Mouse (Mus musculus): ENCODE measurements at regions not wholly inside any gene's neighbourhood (a gene's known extent, or its start where the extent isn't known, plus 50 kb on each side); places are given as distances from the start of the nearest gene placed in this dataset.

DNA sequence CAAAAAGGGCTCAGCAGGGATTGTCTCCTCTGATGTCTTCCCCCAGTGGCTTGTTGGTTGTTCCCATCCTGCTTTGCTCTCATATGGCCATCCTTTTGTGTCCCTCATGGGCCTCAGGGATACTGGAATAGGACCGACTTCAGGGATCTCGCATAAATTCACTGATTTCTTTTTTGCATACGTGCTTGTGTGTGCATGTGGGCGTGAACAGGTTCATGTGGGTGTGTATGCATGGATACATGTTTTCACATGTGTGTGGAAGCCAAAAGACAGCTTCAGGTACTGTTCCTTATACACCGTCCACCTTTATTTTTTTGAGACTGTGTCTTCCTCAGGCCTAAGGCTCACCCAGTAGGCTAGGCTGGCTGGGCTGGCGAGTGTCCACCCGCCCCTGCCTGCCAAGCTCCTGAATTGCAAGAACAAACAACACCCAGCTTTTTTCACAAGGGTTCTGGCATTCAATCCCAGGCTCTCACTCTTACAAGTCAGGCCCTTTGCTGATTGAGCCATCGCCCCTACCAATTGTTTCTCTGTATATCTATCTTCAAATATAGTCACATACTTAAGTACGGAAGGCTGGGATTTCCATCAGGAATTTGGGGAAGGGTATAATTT lies 127.0 kb upstream of the Hmgn3 start:
- no peak for DNase-seq

DNA sequence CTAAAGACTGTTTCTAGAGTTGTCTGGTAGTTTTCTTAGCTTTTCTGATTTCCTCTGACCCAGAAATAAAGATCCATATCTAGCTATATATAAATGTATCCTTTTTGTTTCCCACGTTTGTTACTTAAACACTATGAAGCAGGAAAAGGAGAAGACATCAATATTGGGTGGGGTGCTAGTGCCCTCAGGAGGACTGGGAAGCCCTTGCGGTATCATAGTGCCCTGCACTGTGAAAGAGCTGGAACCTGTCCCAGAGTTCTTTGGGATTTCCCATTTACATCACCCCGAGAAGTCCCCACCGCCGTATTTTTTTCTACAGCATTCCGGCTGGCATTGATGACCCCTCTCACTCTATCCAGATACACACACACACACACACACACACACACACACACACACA lies 119.3 kb upstream of the Hmgn3 start:
- no peak for DNase-seq

DNA sequence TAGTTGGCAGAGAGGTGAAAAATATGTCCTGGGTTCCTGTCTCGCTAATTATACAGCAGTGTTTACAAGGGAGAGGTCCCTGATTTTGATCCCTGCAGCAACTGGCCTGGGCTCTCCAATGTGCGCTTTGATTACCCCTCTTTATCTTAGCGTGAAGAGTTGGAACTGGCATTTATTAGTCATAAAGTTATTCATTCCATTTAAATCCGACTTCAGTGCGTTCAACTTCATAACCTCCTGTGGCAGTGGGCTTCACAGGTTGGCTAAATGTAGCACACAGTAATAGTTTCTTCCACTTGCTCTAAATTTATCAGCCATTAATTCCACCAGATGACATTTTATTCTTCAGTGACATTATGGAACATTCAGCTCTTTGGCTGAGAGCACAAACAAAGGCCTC lies 113.0 kb upstream of the Hmgn3 start:
- no peak for DNase-seq

DNA sequence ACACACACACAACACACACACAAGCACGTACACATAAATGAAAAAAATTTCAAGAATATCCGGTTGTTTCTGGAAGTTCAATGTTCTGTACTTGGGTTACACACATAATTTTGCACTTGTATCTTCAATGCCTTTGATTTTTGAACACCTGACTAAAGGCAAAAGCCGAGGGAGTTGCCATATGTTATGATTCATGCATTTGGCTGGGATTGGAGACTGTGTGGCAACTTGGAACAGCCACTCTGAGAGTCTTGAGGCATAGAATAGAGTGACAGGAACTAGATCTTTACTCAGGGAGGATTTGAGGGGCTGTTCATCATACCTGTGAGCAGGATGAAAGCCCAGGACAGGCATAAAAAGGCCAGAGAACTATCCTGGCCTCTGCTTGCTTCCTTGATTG lies 112.5 kb upstream of the Hmgn3 start:
- DNase-seq: peak; percentile 11

DNA sequence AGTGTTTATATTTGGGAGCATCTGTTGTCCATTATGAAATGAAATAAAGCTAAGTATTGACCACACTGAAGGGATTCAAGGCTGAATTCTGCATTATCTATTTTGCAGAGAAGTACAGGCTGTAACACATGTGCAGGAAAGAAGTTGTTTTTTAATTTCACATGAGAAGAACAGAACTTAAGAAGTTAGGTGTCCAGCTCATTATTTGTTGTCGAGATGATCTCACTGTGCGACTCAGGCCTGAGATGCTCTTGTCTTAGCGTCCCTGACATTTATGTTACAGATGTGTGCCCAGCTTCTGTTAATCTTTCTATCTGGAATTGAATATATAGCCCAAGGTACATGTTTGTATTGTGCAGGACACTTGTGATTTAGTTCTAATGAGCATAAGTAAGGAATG lies 112.0 kb upstream of the Hmgn3 start:
- DNase-seq: no peak

DNA sequence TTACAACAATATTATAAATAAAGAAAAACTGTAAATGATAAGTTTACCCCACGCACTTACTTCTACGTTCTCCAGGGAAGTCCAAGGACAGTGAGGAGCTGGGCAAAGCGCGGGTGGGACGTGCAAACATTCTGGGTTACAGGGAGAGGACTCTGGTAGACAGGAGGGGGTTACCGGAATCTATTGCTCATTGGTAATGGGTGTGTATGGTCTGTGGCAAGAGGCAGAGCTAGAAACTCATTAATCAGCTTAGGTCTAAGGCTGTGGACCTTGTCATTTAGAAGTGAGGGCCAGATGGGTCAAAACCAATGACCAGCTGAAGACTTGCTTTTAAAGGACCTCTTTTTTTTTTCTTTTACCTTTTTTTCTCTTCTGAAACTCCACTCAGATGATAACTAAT lies 107.9 kb upstream of the Hmgn3 start:
- DNase-seq: no peak

DNA sequence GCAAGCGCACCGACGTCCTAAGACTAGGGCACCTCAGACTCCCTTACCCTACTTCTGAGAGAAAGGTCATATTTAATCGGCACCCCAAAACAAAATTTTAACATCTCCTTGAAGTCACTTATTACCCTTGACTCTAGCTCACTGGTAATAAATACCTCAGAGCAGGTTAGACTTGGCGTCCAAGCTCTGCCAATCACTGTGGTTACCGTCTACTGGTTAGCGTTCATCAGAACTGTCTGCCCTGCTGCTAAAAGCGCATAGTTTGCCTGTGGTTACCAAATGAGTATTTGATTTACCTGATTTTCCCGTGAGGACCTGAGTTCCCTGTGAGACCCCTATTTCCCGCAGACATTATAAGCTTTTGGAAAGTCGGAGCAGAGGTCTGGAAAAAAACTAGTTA lies 107.3 kb upstream of the Hmgn3 start:
- DNase-seq: no peak

DNA sequence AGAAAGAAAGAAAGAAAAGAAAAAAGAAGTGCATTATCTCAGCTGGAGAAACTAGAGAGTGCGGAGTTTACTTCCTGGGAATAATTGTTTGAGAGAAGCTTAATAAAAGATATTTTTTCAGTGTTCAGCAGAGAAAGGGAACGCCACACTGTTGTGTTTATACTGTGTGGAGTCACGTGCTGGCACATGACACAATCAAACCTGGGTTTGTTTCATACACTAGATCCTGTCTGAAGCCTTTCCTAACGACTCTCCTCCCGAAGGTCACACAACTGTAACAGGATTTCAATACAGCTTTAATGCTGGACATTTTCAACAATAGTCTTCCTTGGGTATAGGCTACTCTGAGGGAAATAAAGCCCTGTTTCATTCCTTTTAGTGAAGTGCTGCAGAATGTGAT lies 105.3 kb upstream of the Hmgn3 start:
- no peak for DNase-seq

DNA sequence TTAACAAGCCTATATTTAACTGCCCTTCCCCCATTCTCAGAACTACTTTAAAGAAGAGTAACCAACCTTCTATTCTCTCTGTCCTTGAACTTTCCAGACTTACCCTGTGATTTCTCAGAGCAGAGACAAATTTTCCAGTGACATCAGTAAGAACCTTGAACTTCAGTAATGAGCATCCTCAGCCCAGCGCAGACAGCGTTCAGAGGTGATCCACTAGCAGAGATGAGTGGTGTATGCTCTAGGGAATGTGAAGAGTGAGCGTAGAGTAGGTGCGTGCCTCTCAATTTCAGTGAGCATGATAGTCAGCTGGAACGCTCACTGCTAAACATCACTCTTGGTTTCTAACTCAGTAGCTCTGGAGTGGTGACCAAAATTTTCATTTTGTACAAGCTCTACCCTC lies 103.4 kb upstream of the Hmgn3 start:
- no peak for DNase-seq

DNA sequence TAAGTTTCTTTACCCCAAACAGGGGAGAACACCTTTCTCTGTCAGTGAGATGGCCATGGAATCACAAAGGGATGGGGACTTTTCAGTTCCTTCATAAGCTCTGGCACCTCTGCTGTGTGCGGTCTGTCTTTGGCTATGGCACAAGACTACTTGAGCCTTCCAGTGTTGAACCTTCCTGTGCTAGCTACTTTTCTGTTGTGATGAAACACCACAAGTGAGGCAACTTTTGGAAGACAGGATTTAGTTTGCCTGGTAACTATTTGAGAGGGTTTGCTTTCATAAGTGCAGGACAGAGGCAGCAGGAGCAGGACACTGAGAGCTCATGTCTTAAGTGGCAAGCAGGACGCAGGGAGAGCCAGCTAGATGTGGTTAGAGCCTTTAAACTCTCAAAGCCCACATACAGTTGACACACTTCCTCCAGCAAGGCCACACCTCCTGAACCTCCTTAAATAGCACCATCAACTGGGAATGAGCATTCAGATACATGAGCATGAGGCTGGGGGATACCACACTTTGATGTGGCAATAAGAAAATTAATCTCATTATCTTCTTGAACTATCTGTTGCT lies 101.8 kb upstream of the Hmgn3 start:
- no peak for DNase-seq

DNA sequence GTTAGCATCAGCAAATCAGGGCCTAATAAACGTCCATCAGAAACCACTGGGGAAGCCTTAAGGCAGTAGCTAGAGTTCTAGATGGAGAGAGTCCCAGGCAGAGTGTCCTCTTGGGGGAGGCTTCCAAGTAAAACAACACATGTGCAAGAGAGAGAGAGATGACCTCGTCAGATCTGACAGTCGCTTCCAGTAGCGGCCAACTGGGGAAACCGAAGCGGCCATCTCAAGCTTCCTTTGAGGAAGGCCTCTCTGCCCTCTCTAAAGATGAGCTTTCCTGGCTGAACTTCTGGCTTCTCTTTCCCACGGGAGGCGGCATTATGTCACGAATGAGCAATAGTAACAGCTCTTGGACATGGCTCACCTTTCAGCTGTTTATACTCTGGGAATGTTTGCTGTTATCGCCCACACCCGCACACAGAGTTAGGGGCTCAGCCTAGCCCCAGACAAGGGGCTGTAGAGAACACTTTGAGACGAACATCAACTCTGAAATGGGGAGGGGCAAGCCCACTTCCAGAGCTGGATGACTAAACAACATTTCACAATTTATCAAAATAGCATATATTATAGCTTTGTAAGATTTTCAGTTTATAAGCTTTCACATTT lies 100.7 kb upstream of the Hmgn3 start:
- no peak for DNase-seq

DNA sequence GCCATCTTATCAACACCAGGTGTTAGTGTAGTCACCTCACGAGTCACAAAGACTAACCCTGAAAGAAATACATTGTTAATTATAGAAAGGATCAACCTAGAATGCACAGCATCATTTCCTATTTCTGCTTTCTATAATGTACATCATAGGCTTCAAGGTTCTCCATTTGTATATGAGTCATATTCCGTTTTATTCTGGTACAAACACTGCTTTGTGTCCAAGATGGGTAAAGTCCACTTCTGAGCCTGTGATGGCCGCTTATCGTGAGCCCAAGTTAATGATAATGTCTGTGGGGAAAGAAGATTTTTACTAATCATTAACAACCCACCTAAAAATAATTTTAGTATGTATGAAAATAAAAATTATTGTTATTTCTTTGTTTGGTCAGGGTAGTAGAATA lies 94.6 kb upstream of the Hmgn3 start:
- DNase-seq: no peak

DNA sequence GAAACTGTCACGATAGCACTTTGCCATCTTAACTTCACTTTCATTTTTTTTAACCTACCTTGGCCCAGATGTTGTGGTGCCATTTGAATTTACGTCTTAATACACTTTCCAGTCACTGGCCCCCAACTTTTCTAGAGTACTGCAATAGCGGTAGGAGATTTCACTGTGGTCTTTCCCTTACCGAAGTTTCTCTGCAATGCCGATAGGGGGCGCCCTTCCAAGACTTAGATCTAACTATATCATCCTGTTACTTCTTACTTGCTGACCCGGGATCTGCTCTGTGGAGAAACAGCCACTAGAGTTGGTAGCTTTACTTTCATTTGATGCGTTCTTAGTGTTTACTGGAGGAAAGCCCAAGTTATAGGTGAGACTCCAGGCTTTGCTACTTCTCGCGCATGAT lies 92.6 kb upstream of the Hmgn3 start:
- no peak for DNase-seq

DNA sequence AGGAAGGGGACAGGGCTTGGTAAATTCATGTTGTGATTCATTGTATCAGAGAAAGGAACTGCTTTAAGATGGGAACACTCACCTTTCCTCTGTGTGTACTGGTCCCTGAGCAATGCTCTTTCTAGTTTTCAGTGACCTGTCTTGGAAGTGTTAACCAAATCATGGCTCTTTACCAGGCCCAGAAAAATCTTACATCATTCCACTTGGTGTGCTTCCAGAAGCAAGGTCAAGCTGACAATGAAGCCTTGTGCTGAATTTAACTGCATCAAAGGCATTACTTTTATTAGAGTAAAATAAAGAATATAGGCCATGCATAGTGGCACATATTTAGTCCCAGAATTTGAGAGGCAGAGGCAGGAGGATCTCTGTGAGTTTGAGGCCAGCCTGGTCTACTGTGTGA lies 75.4 kb upstream of the Hmgn3 start:
- DNase-seq: no peak

DNA sequence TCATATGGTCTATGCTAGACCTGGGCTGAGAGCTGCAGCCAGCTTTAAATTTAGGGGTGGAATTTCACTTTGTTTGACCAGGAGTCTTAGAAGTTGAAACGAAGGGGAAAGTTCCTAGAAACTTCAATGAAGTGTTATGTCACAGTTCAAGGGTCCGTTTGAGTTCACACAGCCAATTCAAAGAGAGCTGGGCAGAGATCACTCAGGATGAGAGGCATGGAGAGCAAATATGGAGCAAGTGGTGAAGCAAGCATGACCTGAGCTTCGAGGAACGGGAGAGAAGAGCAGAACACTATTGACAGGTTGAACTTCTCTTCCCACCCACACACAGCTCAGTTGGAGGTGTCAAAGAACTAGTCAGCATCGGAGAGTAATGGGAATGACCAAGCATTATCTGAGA lies 56.1 kb upstream of the Hmgn3 start:
- no peak for DNase-seq

DNA sequence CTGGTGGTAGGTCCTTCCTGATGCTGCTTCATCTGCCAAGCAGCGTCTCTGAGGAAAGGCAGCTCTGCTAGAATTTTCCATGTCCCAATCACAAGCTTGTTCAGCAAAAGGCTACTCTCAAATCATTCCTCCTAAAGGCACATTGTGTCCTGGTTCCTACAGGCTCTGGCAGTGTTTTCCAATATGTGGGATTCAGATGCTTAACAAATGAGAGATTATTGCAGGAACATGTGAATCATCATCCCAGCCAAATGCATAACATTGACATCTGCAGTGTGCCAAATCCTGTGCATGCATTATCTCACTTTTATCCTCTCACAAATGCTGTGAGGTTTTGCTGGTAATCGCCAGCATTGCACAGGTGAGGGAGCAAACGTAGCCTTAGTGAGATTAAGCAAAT lies 53.3 kb upstream of the Hmgn3 start:
- DNase-seq: no peak

DNA sequence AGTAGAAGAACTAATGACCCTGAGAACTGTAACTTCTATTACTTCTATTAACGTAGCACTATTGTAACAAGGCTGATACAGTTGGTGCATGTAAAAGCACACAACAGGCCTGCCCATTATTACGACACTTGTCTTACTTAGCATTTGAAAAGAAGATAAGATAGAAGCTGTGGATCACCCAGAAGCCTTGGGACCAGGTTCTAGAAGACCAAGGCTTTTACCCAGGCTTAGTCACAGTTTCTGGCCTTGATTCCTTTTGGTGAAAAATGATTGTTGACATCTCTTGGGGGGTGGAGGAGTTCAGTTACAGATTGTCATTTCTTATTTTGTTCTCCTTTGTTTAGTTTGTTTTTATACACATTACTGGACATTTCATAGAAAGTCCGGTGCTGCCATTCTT lies 52.7 kb upstream of the Hmgn3 start:
- no peak for DNase-seq

DNA sequence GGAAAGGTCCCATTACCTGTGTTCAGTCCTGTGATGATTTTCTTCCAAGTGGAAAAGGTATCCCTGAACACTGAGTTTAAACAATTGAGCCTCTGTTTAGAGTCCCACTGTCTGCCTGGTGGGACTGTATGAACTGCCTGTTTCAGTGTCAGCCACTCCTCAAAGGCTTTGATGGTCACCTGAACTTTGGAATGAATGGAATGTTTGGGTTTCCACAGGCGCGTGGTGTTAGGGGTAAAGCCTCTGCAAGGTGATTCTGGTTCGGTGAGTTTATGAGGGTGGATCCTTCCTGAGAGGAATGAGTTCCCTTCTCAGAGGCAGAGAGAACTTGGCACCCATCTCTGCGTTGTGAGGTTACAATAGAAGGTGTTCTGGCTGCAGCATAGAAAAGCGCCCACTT lies 50.5 kb upstream of the Hmgn3 start:
- DNase-seq: no peak
